Mouse (Mus musculus) brain, adult 2 months (tissue): ENCODE measurements at regions not wholly inside any gene's neighbourhood (a gene's known extent, or its start where the extent isn't known, plus 50 kb on each side); places are given as distances from the start of the nearest gene placed in this dataset.

Experiments
- DNase-seq: peaks from one replicate; pipeline ENCODE4 v3.0.0; 2011; ENCODE audit warnings: low read depth, low spot score

DNA sequence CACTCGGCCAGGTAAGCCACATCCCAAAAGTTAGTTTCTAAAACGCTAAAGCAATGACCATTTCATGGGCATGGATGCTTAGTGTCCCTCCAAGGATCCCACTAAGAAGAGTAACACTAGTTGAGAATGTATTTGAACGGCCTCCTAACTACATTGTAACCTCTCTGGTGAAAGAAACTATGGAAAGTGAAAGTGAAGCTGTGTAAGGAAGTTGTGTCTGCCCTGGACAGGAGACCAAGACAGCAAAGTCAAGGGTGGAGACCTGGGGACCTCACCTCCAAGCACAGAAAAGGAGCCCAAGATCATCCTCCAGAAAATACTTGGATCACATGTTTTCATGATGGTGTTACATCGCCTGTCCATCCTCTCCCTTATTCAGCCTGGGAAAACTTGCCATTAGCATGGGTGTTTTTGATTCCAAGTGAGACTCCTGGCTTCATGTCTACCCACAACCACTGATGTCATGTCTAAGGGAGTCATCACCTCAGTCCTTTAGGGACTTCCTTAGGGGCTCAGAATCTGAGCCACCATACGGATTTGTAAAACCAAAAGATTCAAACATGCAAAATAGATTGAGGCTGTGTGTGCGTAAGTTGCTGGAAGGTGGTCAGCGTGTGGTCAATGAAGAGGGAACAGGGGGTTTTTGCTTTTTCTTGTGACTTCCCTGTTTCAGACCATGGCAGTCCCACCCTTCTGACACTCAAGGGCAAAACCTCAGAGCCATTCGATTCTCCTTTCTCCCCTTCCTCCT lies 62.4 kb upstream of the 1700016C15Rik start:
- no peak for DNase-seq

DNA sequence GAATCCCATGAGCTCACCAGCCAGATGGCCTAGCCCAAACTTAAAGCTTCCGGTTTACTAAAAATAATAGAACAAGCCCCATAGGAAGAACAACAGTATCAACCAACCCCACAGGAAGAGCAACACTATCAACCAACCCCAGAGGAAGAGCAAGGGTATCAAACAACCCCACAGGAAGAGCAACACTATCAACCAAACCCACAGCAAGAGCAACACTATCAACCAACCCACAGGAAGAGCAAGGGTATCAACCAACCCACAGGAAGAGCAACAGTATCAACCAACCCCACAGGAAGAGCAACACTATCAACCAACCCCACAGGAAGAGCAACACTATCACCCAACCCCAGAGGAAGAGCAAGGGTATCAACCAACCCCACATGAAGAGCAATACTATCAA lies 59.0 kb upstream of the 1700016C15Rik start:
- no peak for DNase-seq

DNA sequence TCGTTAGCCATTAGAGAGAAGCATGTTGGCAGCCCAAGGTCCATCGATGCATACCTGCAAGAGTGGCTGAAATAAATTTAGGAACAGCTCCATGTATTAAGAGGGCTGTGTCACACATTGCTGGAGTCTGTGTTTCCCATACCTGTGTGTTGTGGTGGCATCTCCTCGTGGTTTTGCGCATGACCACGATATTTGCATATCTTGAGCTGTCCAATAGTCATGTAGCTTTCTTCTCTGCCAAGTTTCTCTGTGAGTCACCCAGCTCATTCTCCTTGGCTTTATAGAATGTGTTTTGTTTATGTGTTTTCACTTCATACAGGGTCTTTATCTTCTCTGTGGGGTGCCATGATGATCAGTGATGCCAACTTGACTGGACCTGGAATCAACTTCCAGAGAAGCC lies 53.0 kb upstream of the 1700016C15Rik start:
- no peak for DNase-seq

DNA sequence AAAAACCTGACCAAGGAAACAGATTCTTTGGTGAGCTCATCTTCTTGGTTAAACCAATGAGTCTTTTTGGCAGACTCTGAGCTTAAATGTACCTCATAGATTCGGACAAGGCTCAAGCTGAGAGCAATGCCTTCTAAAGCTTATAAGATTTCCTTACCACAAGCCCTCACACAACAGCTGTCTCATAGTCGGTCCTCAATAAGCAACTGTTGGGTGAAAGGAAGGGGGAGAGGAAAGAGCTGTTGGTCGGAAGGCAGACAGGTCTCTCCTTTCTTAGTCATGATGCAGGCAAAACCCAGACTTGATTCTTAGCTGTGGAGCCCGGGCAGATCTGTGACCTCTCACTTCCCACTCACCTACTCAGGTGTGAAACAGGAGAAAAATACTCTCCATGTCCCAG lies 50.8 kb upstream of the 1700016C15Rik start:
- DNase-seq, result no peak
